ENCODE assay signal across 8 mouse cellular contexts in the genomic region with DNA sequence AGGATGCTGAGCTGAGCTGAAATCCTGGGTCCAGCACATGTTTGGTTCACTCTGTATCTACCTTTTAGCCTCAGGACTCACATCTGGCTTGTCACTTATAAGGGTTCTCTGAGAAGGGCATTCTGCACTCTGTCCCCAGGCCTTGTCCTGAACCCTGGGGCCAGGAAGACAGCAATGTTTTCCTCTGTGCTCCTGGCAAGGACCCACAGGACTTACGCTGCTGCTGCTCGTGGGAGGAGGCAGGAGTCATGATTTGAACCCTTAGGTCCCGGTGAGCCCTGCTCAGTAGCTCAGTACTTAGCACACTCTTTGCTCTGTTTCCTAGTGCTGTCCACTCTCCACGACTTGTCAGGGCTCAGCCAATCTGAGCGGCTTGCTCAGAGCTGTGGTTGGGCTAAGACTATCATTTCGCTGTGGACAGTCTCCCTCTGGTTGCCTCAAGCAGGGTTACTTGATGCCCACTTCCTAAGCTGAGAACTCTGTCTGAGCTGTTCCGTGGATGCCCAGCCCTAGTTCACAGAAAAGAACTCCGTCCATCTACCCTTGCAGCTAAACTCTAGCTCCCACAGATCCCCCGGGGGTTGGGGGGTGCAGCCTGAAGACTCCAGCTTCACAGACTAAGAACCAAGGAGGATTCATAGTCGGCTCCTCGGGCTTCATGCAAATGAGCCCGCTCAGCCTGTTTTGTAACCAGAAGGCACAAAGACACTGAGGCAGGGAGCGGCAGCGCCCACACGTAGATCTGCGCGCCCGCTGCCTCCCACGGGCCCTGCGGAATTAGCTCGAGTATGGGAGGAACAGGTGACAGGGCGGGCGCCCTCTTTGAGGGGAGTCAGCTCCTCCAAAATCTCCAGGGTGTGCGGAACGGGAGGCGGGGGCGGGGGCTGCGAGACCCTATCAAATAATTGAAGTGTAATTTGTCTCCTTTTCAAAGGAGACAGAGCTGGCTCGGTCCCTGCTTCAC. TPM values are rescaled to one million over a fixed set of nuclear protein-coding genes. Genes with fewer than 3 reads are reported as not detected.
DNase-seq lines count a peak whose midpoint lies in the region; ATAC-seq lines count a peak whose summit lies in the region.

No protein-coding gene starts in this region.

- H3K9me3 ChIP-seq in heart, embryonic 12.5 days (replicated peaks), result no peaks in the 10 kb centered on the region
- H3K9me3 ChIP-seq in hindbrain, embryonic 13.5 days, result no peaks in the 10 kb centered on the region
- H3K9me3 ChIP-seq in limb, embryonic 11.5 days (ENCODE audit: control insufficient read depth, low read length), result no peaks in the 10 kb centered on the region

- peak overlapping the region; percentile 59 for H3K9ac ChIP-seq in heart, embryonic 12.5 days
- peak overlapping the region; percentile 67 for H3K9ac ChIP-seq in hindbrain, embryonic 13.5 days
- H3K9ac ChIP-seq in limb, embryonic 11.5 days (ENCODE audit: low read length), result peak overlapping the region; percentile 45; the same call in 1 of the 2 replicates

- peak overlapping the region; percentile 82 for H3K4me2 ChIP-seq in heart, embryonic 12.5 days
- H3K4me2 ChIP-seq in hindbrain, embryonic 13.5 days, result peak overlapping the region; percentile 66
- H3K4me2 ChIP-seq in limb, embryonic 11.5 days (ENCODE audit: low read depth, severe bottlenecking), result peak overlapping the region; percentile 72

- no peak for DNase-seq in heart, postnatal 10 days
- DNase-seq in embryo, embryonic 9.5 days (ENCODE audit: extremely low spot score), result peak; percentile 37
- DNase-seq in limb, embryonic 11.5 days (ENCODE audit: low spot score), result peak; percentile 58
- DNase-seq in right cerebral cortex, postnatal 4 days, result peak; percentile 51
- DNase-seq in adipocyte (ENCODE audit: low spot score), result no peak
- no peak for DNase-seq in gastrocnemius, postnatal 14 days

- H3K27me3 ChIP-seq in heart, embryonic 12.5 days (replicated peaks), result peaks cover 5% of the 10 kb centered on the region; the same call in 1 of the 2 replicates
- no peaks in the 10 kb centered on the region for H3K27me3 ChIP-seq in hindbrain, embryonic 13.5 days
- H3K27me3 ChIP-seq in limb, embryonic 11.5 days (ENCODE audit: control insufficient read depth, insufficient read depth, low read length), result no peaks in the 10 kb centered on the region

- ATAC-seq in heart, embryonic 12.5 days (ENCODE audit: insufficient number of reproducible peaks, low FRiP score), result 0 out of 2 replicates have a peak, but pooled peaks have one; percentile 30
- peak; percentile 46 for ATAC-seq in hindbrain, embryonic 13.5 days (ENCODE audit: low FRiP score)
- ATAC-seq in limb, embryonic 11.5 days (ENCODE audit: insufficient number of reproducible peaks, low FRiP score, low TSS enrichment, low read depth), result no peak

- intact Hi-C loops in heart, postnatal 10 days (cut with DNase I), result no loop called here
- intact Hi-C loops in gastrocnemius, postnatal 14 days (cut with DNase I; ENCODE audit: low total_unique reads), result no loop called here

- H3K27ac ChIP-seq in heart, embryonic 12.5 days (ENCODE audit: poor library complexity, severe bottlenecking), result peak overlapping the region; percentile 32; the same call in 1 of the 2 replicates
- H3K27ac ChIP-seq in hindbrain, embryonic 13.5 days, result peak overlapping the region; percentile 84
- H3K27ac ChIP-seq in limb, embryonic 11.5 days (replicated peaks; ENCODE audit: low read depth, low read length), result peak overlapping the region; percentile 68

- WGBS in heart, embryonic 12.5 days, result 8% methylated on average over 29 of the region's 29 CpGs
- 7% methylated on average over 29 of the region's 29 CpGs for WGBS in hindbrain, embryonic 13.5 days
- WGBS in limb, embryonic 11.5 days, result 6% methylated on average over 29 of the region's 29 CpGs

- no peaks in the 10 kb centered on the region for H3K36me3 ChIP-seq in heart, embryonic 12.5 days
- no peaks in the 10 kb centered on the region for H3K36me3 ChIP-seq in hindbrain, embryonic 13.5 days
- H3K36me3 ChIP-seq in limb, embryonic 11.5 days (ENCODE audit: control insufficient read depth, insufficient read depth, low read length), result no peaks in the 10 kb centered on the region

- H3K4me1 ChIP-seq in heart, embryonic 12.5 days (replicated peaks), result peaks cover 36% of the 10 kb centered on the region
- peaks cover 42% of the 10 kb centered on the region for H3K4me1 ChIP-seq in hindbrain, embryonic 13.5 days (replicated peaks)
- peaks cover 27% of the 10 kb centered on the region for H3K4me1 ChIP-seq in limb, embryonic 11.5 days (ENCODE audit: control insufficient read depth, insufficient read depth, low read length)

- peak overlapping the region; percentile 36 for H3K4me3 ChIP-seq in heart, embryonic 12.5 days
- peak overlapping the region; percentile 33 for H3K4me3 ChIP-seq in hindbrain, embryonic 13.5 days
- H3K4me3 ChIP-seq in limb, embryonic 11.5 days (ENCODE audit: low read depth, low read length), result peak overlapping the region; percentile 20

RNA-seq across cellular contexts. Expression of a gene that starts 14.5 kb away (rescaled TPM):
- polyA plus RNA-seq in heart, embryonic 12.5 days (2016; fragmentation: Nextera tagmentation; extraction: Ambion mirVana), result 1.6 and 1.9 TPM in 2 replicates
- total RNA-seq in heart, postnatal 10 days (2021), result under 1 TPM; 0.72 to 0.93 TPM
- polyA plus RNA-seq in hindbrain, embryonic 13.5 days (2015; fragmentation: Nextera tagmentation; extraction: Ambion mirVana), result 11.1 and 11.8 TPM in 2 replicates
- 7.1 and 8.8 TPM in 2 replicates for polyA plus RNA-seq in limb, embryonic 11.5 days (2014; fragmentation: Nextera tagmentation; extraction: Ambion mirVana)
- 1 to 10 TPM; 7.2 to 8.8 TPM for total RNA-seq in gastrocnemius, postnatal 14 days (2021)

RNA-seq across cellular contexts. Expression of a gene that starts 22.9 kb away (rescaled TPM):
- polyA plus RNA-seq in heart, embryonic 12.5 days (2016; fragmentation: Nextera tagmentation; extraction: Ambion mirVana), result 34.6 and 35.3 TPM in 2 replicates
- 10 to 100 TPM; 25.4 to 27.0 TPM for total RNA-seq in heart, postnatal 10 days (2021)
- polyA plus RNA-seq in hindbrain, embryonic 13.5 days (2015; fragmentation: Nextera tagmentation; extraction: Ambion mirVana), result 22.6 and 24.0 TPM in 2 replicates
- polyA plus RNA-seq in limb, embryonic 11.5 days (2014; fragmentation: Nextera tagmentation; extraction: Ambion mirVana), result 22.5 and 23.8 TPM in 2 replicates
- 10 to 100 TPM; 13.1 to 13.8 TPM for total RNA-seq in gastrocnemius, postnatal 14 days (2021)

RNA-seq across cellular contexts. Expression of a gene that starts 58.9 kb away (rescaled TPM):
- 0.63 and 0.67 TPM in 2 replicates for polyA plus RNA-seq in heart, embryonic 12.5 days (2016; fragmentation: Nextera tagmentation; extraction: Ambion mirVana)
- total RNA-seq in heart, postnatal 10 days (2021), result not detected
- polyA plus RNA-seq in hindbrain, embryonic 13.5 days (2015; fragmentation: Nextera tagmentation; extraction: Ambion mirVana), result 0.38 and 0.45 TPM in 2 replicates
- 0.17 TPM in 1 of 2 replicates, not detected in the other for polyA plus RNA-seq in limb, embryonic 11.5 days (2014; fragmentation: Nextera tagmentation; extraction: Ambion mirVana)
- total RNA-seq in gastrocnemius, postnatal 14 days (2021), result not detected

Comparison
In these comparisons a context has a peak if more than half of its experiments do, and no peak if none do; other contexts are left out.
1. H3K27ac ChIP-seq: peak in every context shown above with its lines; median percentile 84 in hindbrain, embryonic 13.5 days; 68 in limb, embryonic 11.5 days; 32 in heart, embryonic 12.5 days.
2. DNase-seq: peak in embryo, embryonic 9.5 days (single experiment), limb, embryonic 11.5 days (single experiment) and right cerebral cortex, postnatal 4 days (single experiment); none in heart, postnatal 10 days (0 of 2), adipocyte (single experiment) and gastrocnemius, postnatal 14 days (single experiment).
3. Peak in every context shown above with its lines, with median percentiles within 50 percentile points of each other: H3K4me2 ChIP-seq, H3K4me3 ChIP-seq and H3K9ac ChIP-seq.